Mouse (Mus musculus): Measurements from ENCODE around the gene Arid5b.

Arid5b gene

GRCm38 (mm10) chr10:68078708-68079107 is 199.8 kb downstream of the Arid5b start:
- DNase-seq: no peak

DNA sequence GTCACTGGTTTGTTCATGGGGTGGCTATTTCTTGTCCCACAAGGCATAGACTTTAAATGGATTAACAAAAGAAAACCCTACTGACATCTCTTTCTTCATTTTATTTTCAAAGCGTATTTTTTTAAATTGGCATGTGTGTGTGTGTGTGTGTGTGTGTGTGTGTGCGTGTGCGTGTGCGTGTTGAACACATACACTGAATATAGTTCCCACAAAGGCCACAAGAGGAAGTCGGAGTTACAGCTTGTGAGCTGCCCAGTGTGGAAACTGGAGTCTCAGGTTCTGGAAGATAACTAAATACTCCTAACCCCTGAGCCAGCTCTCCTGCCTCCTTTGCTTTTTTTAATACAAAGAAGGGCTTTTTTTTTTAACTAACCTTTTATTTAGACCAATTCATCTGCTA is 203.4 kb downstream of the Arid5b start:
- no peak for DNase-seq

DNA sequence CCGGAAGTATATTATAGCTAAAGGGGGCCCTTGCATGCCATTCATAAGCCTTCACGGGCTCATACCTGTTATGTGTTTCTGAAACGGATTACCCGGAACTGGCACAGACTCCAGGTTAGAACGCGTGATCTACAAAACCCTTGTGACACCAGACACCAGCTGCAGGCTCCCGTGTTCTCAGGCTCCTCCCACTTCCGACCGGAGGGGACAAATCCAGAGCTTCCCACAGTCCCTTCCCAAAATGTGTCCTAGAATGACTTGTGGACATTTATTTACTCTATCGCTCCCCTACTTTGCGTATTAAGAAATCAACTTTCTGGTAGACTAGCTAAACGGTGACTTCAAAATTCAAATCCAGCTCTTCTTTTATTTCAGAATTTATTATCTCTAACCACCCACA is 204.2 kb downstream of the Arid5b start:
- no peak for DNase-seq

DNA sequence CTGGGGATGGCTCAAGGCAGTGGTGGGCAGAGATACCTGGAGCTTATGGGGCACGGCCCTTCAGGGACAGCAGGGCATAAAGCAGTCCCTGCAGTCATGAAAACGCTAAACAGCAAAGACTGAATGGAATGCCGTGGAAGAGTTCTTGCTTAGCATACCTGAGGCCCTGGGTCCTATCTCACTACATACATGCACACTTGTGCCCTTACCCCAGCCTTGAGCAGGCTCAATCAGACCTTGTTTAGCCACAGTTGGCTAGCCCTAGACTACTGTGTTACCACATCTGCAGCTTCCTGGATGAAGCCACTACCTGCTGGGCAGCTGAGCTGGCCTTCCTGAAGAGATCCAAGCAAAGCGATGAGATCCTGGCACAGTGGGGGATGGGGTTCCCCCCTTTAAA is 205.9 kb downstream of the Arid5b start:
- DNase-seq: no peak

DNA sequence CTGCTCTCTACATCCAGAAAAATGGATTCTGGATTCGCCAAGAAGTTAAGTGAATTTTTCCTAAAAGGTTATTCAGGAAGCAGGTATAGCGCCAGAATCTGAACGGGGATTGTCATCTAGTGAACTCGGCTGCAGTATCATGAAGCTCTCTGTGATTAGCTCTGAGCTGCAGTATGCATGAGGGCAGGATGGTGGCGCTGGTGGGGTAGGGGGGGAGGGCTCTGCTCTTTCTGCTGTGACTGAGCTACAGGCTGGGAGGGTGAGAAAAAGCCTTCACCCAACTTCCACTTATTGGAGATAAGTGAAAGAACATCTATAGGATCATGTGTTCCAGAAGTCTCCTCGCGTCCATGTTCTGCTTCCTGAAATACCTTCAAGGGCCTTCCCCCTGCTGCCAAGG is 207.5 kb downstream of the Arid5b start:
- DNase-seq: no peak

GRCm38 (mm10) chr10:68068426-68068825 is 210.1 kb downstream of the Arid5b start:
- DNase-seq: no peak

GRCm38 (mm10) chr10:68067961-68068360 is 210.6 kb downstream of the Arid5b start:
- no peak for DNase-seq

DNA sequence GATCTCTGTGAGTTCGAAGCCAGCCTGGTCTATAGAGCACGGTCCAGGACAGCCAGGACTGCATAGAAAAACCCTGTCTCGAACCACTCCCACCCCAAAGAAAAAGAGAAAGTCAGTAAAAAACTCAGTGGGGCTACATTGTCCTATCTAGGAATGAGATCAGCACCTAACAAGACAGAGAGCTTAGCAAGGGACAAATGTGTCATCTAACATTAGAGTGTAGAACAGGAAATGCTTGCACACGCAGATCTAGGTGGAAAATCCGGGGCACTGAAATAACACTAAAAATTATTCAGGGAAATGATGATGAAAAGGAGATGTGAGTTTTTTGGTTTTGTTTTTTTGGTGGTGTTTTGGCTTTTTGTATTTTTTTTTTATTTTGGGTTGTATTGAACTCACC is 212.4 kb downstream of the Arid5b start:
- DNase-seq: no peak

DNA sequence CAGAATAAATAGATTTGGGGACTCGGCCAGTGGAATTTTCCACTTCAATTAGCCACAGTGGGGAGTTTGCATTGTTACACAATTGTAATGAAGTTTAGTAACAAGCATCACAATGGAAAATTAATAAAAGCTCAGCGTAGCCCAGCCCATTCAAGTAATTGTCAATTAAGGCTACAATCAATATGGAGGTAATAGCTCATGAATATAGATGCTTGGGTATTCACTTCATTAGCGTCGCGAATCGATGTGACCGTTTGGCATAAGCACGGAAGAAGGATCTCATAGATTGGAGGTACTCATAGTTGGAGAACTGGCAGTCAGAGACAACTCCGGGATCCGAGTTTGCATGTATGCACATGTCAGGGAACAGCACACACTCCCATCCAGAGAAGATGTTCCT is 214.0 kb downstream of the Arid5b start:
- DNase-seq: no peak

GRCm38 (mm10) chr10:68063806-68064545 is 214.6 kb downstream of the Arid5b start:
- no peak for DNase-seq

DNA sequence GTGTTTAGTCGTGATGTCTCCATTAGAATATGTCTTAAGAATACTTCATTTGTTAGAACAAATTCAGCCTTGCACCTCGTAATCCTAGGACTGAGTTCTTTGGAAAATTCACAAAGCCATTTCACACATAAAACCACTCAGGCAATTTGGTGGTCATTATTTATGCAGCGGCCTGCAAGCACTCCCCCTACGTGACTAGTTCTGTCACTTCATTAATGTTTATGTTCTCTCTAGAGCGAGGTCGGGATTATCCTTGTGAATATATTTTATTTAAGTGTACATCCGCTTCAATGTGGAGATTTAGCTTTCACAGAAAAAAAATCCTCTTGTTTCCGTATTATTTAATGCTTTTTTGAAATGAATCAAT is 217.3 kb downstream of the Arid5b start:
- no peak for DNase-seq

DNA sequence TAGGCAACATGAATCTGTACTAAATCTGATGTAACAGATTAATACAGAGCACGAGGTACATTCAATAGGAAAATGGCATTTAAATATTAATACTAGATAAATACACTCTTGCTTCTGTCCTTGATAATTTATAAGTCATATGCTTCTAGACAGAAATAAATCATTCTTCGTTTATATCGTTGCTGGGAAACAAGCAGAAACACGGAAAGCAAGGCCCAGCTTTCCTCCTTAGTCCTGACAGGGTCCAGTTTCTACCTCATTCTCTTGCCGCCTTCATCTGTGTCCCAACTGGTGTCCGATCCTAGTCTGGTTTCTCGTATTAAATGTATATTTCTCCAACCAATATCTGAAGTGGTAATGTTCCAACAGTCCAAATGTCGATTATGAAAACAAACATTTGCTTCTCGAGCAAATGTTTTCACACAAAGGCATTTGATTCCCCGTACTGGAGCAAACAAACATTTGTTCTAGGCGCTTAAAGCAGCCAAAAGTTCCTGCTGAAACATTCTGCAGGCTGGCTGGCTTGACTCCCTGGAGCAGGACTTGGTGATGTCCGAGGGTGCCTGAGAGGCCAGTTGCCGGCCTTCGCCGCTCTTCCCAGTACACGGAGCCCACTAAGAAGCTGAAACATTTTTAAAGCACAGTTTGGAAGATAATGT is 217.8 kb downstream of the Arid5b start:
- no peak for DNase-seq

DNA sequence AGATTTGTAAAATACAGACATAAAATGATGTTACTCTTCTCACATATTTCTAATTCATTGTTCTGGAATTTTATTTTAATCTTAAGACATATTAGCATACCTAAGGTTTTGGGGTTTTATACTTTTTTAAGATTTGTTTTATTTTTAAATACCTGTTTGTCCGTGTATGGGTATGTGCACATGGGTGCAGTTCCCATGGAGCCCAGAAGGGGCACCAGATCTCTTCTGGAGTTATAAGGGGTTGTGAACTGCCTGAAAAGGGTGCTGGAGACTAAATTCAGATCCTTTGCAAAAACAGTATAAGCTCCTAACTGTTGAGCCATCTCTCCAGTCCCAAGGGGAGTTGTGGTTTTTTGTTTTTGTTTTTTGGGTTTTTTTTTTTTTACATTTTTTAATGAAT is 220.2 kb downstream of the Arid5b start:
- DNase-seq: no peak

- no peak for DNase-seq
Measured at GRCm38 (mm10) chr10:68057841-68058240, 220.7 kb downstream of the Arid5b start.

- no peak for DNase-seq
Measured at GRCm38 (mm10) chr10:68054706-68055105, 223.8 kb downstream of the Arid5b start.

GRCm38 (mm10) chr10:68054131-68054530 is 224.4 kb downstream of the Arid5b start:
- DNase-seq: no peak

DNA sequence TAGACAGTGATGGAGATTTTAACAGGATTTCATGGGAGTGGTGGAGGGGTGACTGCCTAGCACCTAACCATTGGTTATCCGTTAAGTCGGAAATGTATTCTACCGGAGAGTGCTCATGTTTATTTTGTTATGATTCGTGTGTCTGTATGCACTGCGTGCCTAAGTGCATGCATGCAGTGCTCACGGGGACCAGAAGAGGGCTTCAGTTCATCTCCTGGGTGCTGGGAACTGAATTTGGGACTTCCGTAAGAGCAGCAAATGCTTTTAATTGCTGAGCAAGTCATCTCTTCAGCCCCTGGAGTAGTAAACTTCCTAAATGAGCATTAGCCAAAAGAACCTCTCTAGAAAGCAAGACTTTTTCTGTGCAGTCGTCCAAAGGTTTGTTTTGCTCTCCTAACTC is 226.2 kb downstream of the Arid5b start:
- no peak for DNase-seq

DNA sequence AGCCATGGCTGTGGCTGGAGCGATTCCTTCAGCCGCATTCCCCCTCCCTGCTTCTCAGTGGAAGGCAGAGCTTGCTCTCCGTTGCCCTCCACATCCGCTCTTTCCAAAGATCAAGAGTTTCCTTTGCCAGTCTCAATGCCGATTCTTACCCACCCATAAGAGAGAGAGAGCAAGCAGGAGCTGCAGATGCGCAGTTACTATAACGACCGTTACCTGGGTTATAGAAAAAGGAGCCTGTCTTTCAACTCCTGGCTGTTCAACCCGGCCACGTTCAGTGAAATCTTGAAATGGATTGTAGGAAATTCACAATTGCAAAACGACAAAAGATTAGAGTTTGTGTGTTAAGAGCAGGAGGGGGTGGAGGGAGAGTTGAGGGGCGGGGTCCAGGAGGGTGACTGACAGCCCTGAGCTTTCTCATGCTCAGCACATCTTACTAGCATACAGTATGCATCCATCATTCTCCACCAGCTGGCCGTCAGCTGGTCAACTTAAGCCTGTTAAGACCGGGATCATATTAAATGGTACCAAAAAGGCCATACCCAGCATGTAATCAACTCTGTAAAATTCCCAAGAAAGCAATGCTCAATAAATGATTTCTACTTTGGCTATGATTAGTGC is 227.1 kb downstream of the Arid5b start:
- no peak for DNase-seq

DNA sequence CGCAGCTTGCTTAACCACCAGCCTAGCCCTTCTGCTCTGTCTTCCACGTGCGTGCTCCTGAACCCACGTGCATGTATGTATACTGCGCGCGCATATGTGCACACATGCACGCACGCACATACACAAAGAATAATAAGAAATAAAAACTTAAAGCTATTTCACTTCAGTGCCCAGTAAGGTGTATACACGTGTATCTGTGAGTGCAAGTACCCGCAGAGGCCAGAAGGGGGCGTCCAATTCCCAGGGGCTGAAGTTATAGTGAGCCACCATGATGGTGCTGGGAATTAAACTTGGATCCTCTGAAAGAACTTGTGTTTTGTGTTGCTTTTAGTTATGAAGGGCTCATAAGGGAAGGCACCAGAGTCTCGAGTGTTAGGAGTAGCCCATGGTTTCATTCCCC is 227.7 kb downstream of the Arid5b start:
- DNase-seq: no peak

- DNase-seq: no peak
Measured at GRCm38 (mm10) chr10:68048641-68049305, 229.8 kb downstream of the Arid5b start.

- no peak for DNase-seq
Measured at GRCm38 (mm10) chr10:68044864-68045263, 233.7 kb downstream of the Arid5b start.

GRCm38 (mm10) chr10:68043973-68044372 is 234.6 kb downstream of the Arid5b start:
- no peak for DNase-seq

All from kidney, adult 18-20 months (tissue).